Mouse (Mus musculus) forebrain, postnatal 0 days (tissue): ENCODE measurements around the gene Gm5617. TPM values are rescaled to one million over a fixed set of nuclear protein-coding genes. Genes with fewer than 3 reads are reported as not detected.
"Not testable (repeated sequence)": the region's sequence is repeated elsewhere in the genome, so short reads cannot be mapped to it uniquely, and the experiment has no call there.

Experiments
- ATAC-seq: fragments of 200-750 bp; cut with Nextera tagmentation; 2 replicates; pipeline ENCODE4 v1.8.0; 2017; ENCODE audit warnings: mild to moderate bottlenecking, moderate library complexity
- DNase-seq: peaks from one replicate; pipeline ENCODE4 v3.0.0-alpha.2; 2015
- H3K27ac ChIP-seq: fragments of 300-500 bp; sonication (generic); 2 replicates; pipeline ENCODE4 v1.5.1; 2014; ENCODE audit warnings: low read depth, mild to moderate bottlenecking, antibody characterized with exemption, low read length, moderate library complexity, mixed read lengths
- H3K27me3 ChIP-seq: fragments of 300-500 bp; sonication (generic); 2 replicates; pipeline ENCODE4 v1.6.1; 2014; ENCODE audit warnings: mild to moderate bottlenecking, low read length, mixed read lengths; ENCODE audit not compliant: insufficient read depth
- H3K36me3 ChIP-seq: fragments of 300-500 bp; sonication (generic); 2 replicates; pipeline ENCODE4 v1.6.1; 2014; ENCODE audit warnings: mild to moderate bottlenecking, moderate library complexity; ENCODE audit not compliant: insufficient read depth
- H3K4me1 ChIP-seq: fragments of 300-500 bp; sonication (generic); 2 replicates; pipeline ENCODE4 v1.6.1; 2014; ENCODE audit warnings: antibody characterized with exemption; ENCODE audit not compliant: insufficient read depth
- H3K4me2 ChIP-seq: fragments of 300-500 bp; sonication (generic); 2 replicates; pipeline ENCODE4 v1.6.1; 2014; ENCODE audit warnings: low read depth, mild to moderate bottlenecking, moderate library complexity
- H3K4me3 ChIP-seq: fragments of 300-500 bp; sonication (generic); 2 replicates; pipeline ENCODE4 v1.5.1; 2014; ENCODE audit warnings: low read depth, low read length, mixed read lengths
- H3K9ac ChIP-seq: fragments of 300-500 bp; sonication (generic); 2 replicates; pipeline ENCODE4 v1.6.1; 2014; ENCODE audit warnings: mild to moderate bottlenecking
- H3K9me3 ChIP-seq: fragments of 300-500 bp; sonication (generic); 2 replicates; pipeline ENCODE4 v1.6.1; 2016; ENCODE audit warnings: low read length
- CTCF ChIP-seq: sonication (generic); IDR thresholded peaks from 2 replicates; pipeline ENCODE4 v1.5.1; 2016; ENCODE audit warnings: antibody characterized with exemption, control low read depth, low read depth
- WGBS: fragments of 180-500 bp; shearing (Covaris S2); extraction: QIAGEN DNeasy Blood & Tissue Kit; methylation state at CpG from one replicate; pipeline ENCODE4 v1.1.7; 2014; 5-methylcytosine and 5-hydroxymethylcytosine counted together
- polyA plus RNA-seq: library from polyadenylated mRNA; unstranded; fragments of >200 nt; fragmentation: Nextera tagmentation; extraction: Ambion mirVana; gene quantifications from 2 replicates; pipeline ENCODE4 v1.2.1, GENCODE M21; 2015
- total RNA-seq: library from RNA; depleted of rRNA; stranded (reverse); fragments of >200 nt; gene quantifications from 2 replicates; pipeline ENCODE4 v1.2.3, GENCODE M21; 2014

Gm5617 gene
- total and polyA plus RNA-seq, 2 experiments from 2014 or later = 23.3 to 24.6 TPM

- WGBS = 88% methylated on average over 3 of the region's 3 CpGs
Observed at GRCm38 (mm10) chr9:48461545-48461944, 33.7 kb upstream of the Gm5617 start.

GRCm38 (mm10) chr9:48465671-48466070 is 29.6 kb upstream of the Gm5617 start:
- peak; percentile 41 for TF ChIP-seq CTCF
- H3K27ac ChIP-seq = no peak overlapping the region
- H3K4me3 ChIP-seq = no peak overlapping the region
- H3K4me2 ChIP-seq = no peak overlapping the region
- H3K9ac ChIP-seq = no peak overlapping the region
- no peaks in the 10 kb centered on the region for H3K27me3 ChIP-seq
- no peaks in the 10 kb centered on the region for H3K9me3 ChIP-seq
- ATAC-seq (no peak), DNase-seq (no peak)
- 97% methylated on average over 3 of the region's 3 CpGs for WGBS
- peaks cover 14% of the 10 kb centered on the region; the same call in 1 of the 2 replicates for H3K36me3 ChIP-seq
- no peaks in the 10 kb centered on the region for H3K4me1 ChIP-seq

More at GRCm38 (mm10) chr9:48461545-48461944, 33.7 kb upstream of the Gm5617 start:
- Histone ChIP-seq H3K36me3 (no peaks in the 10 kb centered on the region), H3K27ac (no peak overlapping the region), H3K4me1 (no peaks in the 10 kb centered on the region), H3K9ac (no peak overlapping the region), H3K9me3 (no peaks in the 10 kb centered on the region), H3K27me3 (no peaks in the 10 kb centered on the region), H3K4me3 (no peak overlapping the region), H3K4me2 (no peak overlapping the region)
- DNase-seq (no peak), ATAC-seq (no peak)
- no peak for TF ChIP-seq CTCF

GRCm38 (mm10) chr9:48466804-48467203 is 28.4 kb upstream of the Gm5617 start:
- Histone ChIP-seq H3K4me3 (no peak overlapping the region), H3K27ac (no peak overlapping the region), H3K4me2 (no peak overlapping the region), H3K36me3 (peaks cover 14% of the 10 kb centered on the region; the same call in 1 of the 2 replicates), H3K9me3 (no peaks in the 10 kb centered on the region), H3K4me1 (no peaks in the 10 kb centered on the region), H3K27me3 (no peaks in the 10 kb centered on the region), H3K9ac (no peak overlapping the region)
- ATAC-seq (no peak), DNase-seq (peak; percentile 43)
- peak; percentile 82 for TF ChIP-seq CTCF
- WGBS = 58% methylated on average over 3 of the region's 3 CpGs

GRCm38 (mm10) chr9:48467471-48467870 is 27.8 kb upstream of the Gm5617 start:
- H3K4me3 ChIP-seq, H3K27ac ChIP-seq, H3K9ac ChIP-seq, H3K9me3 ChIP-seq, H3K27me3 ChIP-seq, ATAC-seq, H3K4me1 ChIP-seq, DNase-seq, H3K4me2 ChIP-seq: not testable (repeated sequence)
- peaks cover 14% of the 10 kb centered on the region; the same call in 1 of the 2 replicates for H3K36me3 ChIP-seq
- WGBS = 98% methylated on average over 5 of the region's 5 CpGs

GRCm38 (mm10) chr9:48472441-48473025 is 22.7 kb upstream of the Gm5617 start:
- no peak overlapping the region for H3K4me2 ChIP-seq
- no peaks in the 10 kb centered on the region for H3K9me3 ChIP-seq
- peaks cover 17% of the 10 kb centered on the region; the same call in 1 of the 2 replicates for H3K36me3 ChIP-seq
- DNase-seq (no peak), ATAC-seq (no peak)
- no peaks in the 10 kb centered on the region for H3K27me3 ChIP-seq
- TF ChIP-seq CTCF = no peak
- no peak overlapping the region for H3K27ac ChIP-seq
- no peak overlapping the region for H3K9ac ChIP-seq
- H3K4me1 ChIP-seq = no peaks in the 10 kb centered on the region
- WGBS = 72% methylated on average over 15 of the region's 15 CpGs
- no peak overlapping the region for H3K4me3 ChIP-seq

- Histone ChIP-seq H3K9ac (no peak overlapping the region), H3K9me3 (no peaks in the 10 kb centered on the region), H3K27me3 (no peaks in the 10 kb centered on the region), H3K4me3 (no peak overlapping the region), H3K36me3 (peaks cover 11% of the 10 kb centered on the region; the same call in 1 of the 2 replicates), H3K4me2 (no peak overlapping the region), H3K4me1 (no peaks in the 10 kb centered on the region), H3K27ac (no peak overlapping the region)
- 92% methylated on average over 12 of the region's 12 CpGs for WGBS
- no peak for DNase-seq
- TF ChIP-seq CTCF = no peak
- no peak for ATAC-seq
Observed at GRCm38 (mm10) chr9:48473131-48473530, 22.1 kb upstream of the Gm5617 start.

- Histone ChIP-seq H3K27me3 (no peaks in the 10 kb centered on the region), H3K27ac (no peak overlapping the region), H3K36me3 (peaks cover 9% of the 10 kb centered on the region; the same call in 1 of the 2 replicates), H3K9me3 (no peaks in the 10 kb centered on the region), H3K4me2 (no peak overlapping the region), H3K4me3 (no peak overlapping the region), H3K4me1 (no peaks in the 10 kb centered on the region), H3K9ac (no peak overlapping the region)
- no peak for TF ChIP-seq CTCF
- no peak for DNase-seq
- ATAC-seq = no peak
- 95% methylated on average over 9 of the region's 9 CpGs for WGBS
Observed at GRCm38 (mm10) chr9:48474367-48474766, 20.9 kb upstream of the Gm5617 start.
